Mouse (Mus musculus): Measurements from ENCODE around the gene Paxx. TPM values are rescaled to one million over a fixed set of nuclear protein-coding genes. Genes with fewer than 3 reads are reported as not detected.
A peak's percentile ranks its signal among the peaks of the same experiment; 100 is the strongest.

The Paxx gene
- polyA plus RNA-seq, 1 experiment, result 34.3 TPM

- TF ChIP-seq POLR2A (IDR thresholded peaks at IDR 0.05; ENCODE audit: control insufficient read depth, low read depth, low read length) (no peak), CTCF (IDR thresholded peaks at IDR 0.05; ENCODE audit: control insufficient read depth, insufficient read depth, insufficient replicate concordance, low read depth, low read length) (no peak)
- Histone ChIP-seq H3K27ac (ENCODE audit: control insufficient read depth, insufficient read depth, low read depth, low read length) (peak overlapping the region; percentile 37; the same call in 1 of the 2 replicates), H3K4me3 (ENCODE audit: control insufficient read depth, low read depth, low read length) (no peak overlapping the region), H3K4me1 (ENCODE audit: control insufficient read depth, insufficient read depth, low read length) (peaks cover 9% of the 10 kb centered on the region; the same call in 1 of the 2 replicates), H3K36me3 (ENCODE audit: control insufficient read depth, insufficient read depth, low read length) (no peaks in the 10 kb centered on the region), H3K27me3 (ENCODE audit: control insufficient read depth, insufficient read depth, low read length) (no peaks in the 10 kb centered on the region)
Observed at GRCm38 (mm10) chr2:25467606-25468303, 6.9 kb upstream of the Paxx start.

- no peaks in the 10 kb centered on the region for H3K36me3 ChIP-seq (ENCODE audit: control insufficient read depth, insufficient read depth, low read length)
- TF ChIP-seq POLR2A (IDR thresholded peaks at IDR 0.05; ENCODE audit: control insufficient read depth, low read depth, low read length) (no peak), CTCF (IDR thresholded peaks at IDR 0.05; ENCODE audit: control insufficient read depth, insufficient read depth, insufficient replicate concordance, low read depth, low read length) (no peak)
- H3K4me3 ChIP-seq (ENCODE audit: control insufficient read depth, low read depth, low read length), result no peak overlapping the region
- peaks cover 16% of the 10 kb centered on the region for H3K4me1 ChIP-seq (ENCODE audit: control insufficient read depth, insufficient read depth, low read length)
- no peak overlapping the region for H3K27ac ChIP-seq (ENCODE audit: control insufficient read depth, insufficient read depth, low read depth, low read length)
- no peaks in the 10 kb centered on the region for H3K27me3 ChIP-seq (ENCODE audit: control insufficient read depth, insufficient read depth, low read length)
Observed at GRCm38 (mm10) chr2:25465816-25466635, 5.1 kb upstream of the Paxx start.

GRCm38 (mm10) chr2:25465256-25465655 is 4.4 kb upstream of the Paxx start:
- Histone ChIP-seq H3K36me3 (ENCODE audit: control insufficient read depth, insufficient read depth, low read length) (no peaks in the 10 kb centered on the region), H3K4me1 (ENCODE audit: control insufficient read depth, insufficient read depth, low read length) (peaks cover 19% of the 10 kb centered on the region), H3K27ac (ENCODE audit: control insufficient read depth, insufficient read depth, low read depth, low read length) (no peak overlapping the region), H3K27me3 (ENCODE audit: control insufficient read depth, insufficient read depth, low read length) (no peaks in the 10 kb centered on the region), H3K4me3 (ENCODE audit: control insufficient read depth, low read depth, low read length) (no peak overlapping the region)
- TF ChIP-seq POLR2A (IDR thresholded peaks at IDR 0.05; ENCODE audit: control insufficient read depth, low read depth, low read length) (no peak), CTCF (IDR thresholded peaks at IDR 0.05; ENCODE audit: control insufficient read depth, insufficient read depth, insufficient replicate concordance, low read depth, low read length) (no peak)

- no peaks in the 10 kb centered on the region for H3K27me3 ChIP-seq (ENCODE audit: control insufficient read depth, insufficient read depth, low read length)
- no peaks in the 10 kb centered on the region for H3K36me3 ChIP-seq (ENCODE audit: control insufficient read depth, insufficient read depth, low read length)
- H3K27ac ChIP-seq (ENCODE audit: control insufficient read depth, insufficient read depth, low read depth, low read length), result no peak overlapping the region
- peaks cover 14% of the 10 kb centered on the region for H3K4me1 ChIP-seq (ENCODE audit: control insufficient read depth, insufficient read depth, low read length)
- no peak overlapping the region for H3K4me3 ChIP-seq (ENCODE audit: control insufficient read depth, low read depth, low read length)
- TF ChIP-seq CTCF (IDR thresholded peaks at IDR 0.05; ENCODE audit: control insufficient read depth, insufficient read depth, insufficient replicate concordance, low read depth, low read length) (no peak), POLR2A (IDR thresholded peaks at IDR 0.05; ENCODE audit: control insufficient read depth, low read depth, low read length) (no peak)
Observed at GRCm38 (mm10) chr2:25463630-25464029, 2.7 kb upstream of the Paxx start.

DNA sequence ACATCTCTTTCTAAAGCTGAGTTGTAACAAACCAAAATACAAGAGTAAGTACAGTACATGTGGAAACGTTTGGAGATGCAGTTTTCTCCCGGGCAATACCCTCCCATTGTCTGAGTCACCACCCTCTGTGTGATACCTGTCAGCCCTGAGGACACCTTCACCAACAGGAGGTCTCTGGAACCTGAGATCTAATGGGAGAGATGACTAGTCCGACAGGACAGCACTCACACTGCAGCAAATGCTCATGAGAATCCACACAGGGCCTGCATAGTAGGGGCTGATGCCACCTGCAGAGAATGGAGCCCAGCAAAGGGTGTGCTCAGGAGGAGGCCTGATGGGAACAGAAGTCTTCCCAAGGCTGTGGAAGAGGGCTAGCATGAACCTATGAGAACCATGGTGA is 513 bp upstream of the Paxx start:
- Histone ChIP-seq H3K4me1 (ENCODE audit: control insufficient read depth, insufficient read depth, low read length) (peaks cover 14% of the 10 kb centered on the region), H3K27ac (ENCODE audit: control insufficient read depth, insufficient read depth, low read depth, low read length) (peak overlapping the region; percentile 80), H3K27me3 (ENCODE audit: control insufficient read depth, insufficient read depth, low read length) (no peaks in the 10 kb centered on the region), H3K36me3 (ENCODE audit: control insufficient read depth, insufficient read depth, low read length) (no peaks in the 10 kb centered on the region), H3K4me3 (ENCODE audit: control insufficient read depth, low read depth, low read length) (peak overlapping the region; percentile 87)
- TF ChIP-seq CTCF (IDR thresholded peaks at IDR 0.05; ENCODE audit: control insufficient read depth, insufficient read depth, insufficient replicate concordance, low read depth, low read length) (no peak), POLR2A (IDR thresholded peaks at IDR 0.05; ENCODE audit: control insufficient read depth, low read depth, low read length) (no peak)

- Histone ChIP-seq H3K4me3 (ENCODE audit: control insufficient read depth, low read depth, low read length) (peak overlapping the region; percentile 87), H3K27me3 (ENCODE audit: control insufficient read depth, insufficient read depth, low read length) (no peaks in the 10 kb centered on the region), H3K27ac (ENCODE audit: control insufficient read depth, insufficient read depth, low read depth, low read length) (peak overlapping the region; percentile 77), H3K4me1 (ENCODE audit: control insufficient read depth, insufficient read depth, low read length) (peaks cover 14% of the 10 kb centered on the region), H3K36me3 (ENCODE audit: control insufficient read depth, insufficient read depth, low read length) (no peaks in the 10 kb centered on the region)
- TF ChIP-seq POLR2A (IDR thresholded peaks at IDR 0.05; ENCODE audit: control insufficient read depth, low read depth, low read length) (no peak), CTCF (IDR thresholded peaks at IDR 0.05; ENCODE audit: control insufficient read depth, insufficient read depth, insufficient replicate concordance, low read depth, low read length) (no peak)
Observed at GRCm38 (mm10) chr2:25460135-25460534, 759 bp downstream of the Paxx start.

- Histone ChIP-seq H3K27me3 (ENCODE audit: control insufficient read depth, insufficient read depth, low read length) (no peaks in the 10 kb centered on the region), H3K4me1 (ENCODE audit: control insufficient read depth, insufficient read depth, low read length) (peaks cover 14% of the 10 kb centered on the region), H3K27ac (ENCODE audit: control insufficient read depth, insufficient read depth, low read depth, low read length) (no peak overlapping the region), H3K4me3 (ENCODE audit: control insufficient read depth, low read depth, low read length) (no peak overlapping the region), H3K36me3 (ENCODE audit: control insufficient read depth, insufficient read depth, low read length) (no peaks in the 10 kb centered on the region)
- TF ChIP-seq CTCF (IDR thresholded peaks at IDR 0.05; ENCODE audit: control insufficient read depth, insufficient read depth, insufficient replicate concordance, low read depth, low read length) (no peak), POLR2A (IDR thresholded peaks at IDR 0.05; ENCODE audit: control insufficient read depth, low read depth, low read length) (no peak)
Observed at GRCm38 (mm10) chr2:25458911-25459310, 2.0 kb downstream of the Paxx start.

All from testis, adult 2 months (tissue).